26 mouse cellular contexts compared by ENCODE assay signal in the genomic region with DNA sequence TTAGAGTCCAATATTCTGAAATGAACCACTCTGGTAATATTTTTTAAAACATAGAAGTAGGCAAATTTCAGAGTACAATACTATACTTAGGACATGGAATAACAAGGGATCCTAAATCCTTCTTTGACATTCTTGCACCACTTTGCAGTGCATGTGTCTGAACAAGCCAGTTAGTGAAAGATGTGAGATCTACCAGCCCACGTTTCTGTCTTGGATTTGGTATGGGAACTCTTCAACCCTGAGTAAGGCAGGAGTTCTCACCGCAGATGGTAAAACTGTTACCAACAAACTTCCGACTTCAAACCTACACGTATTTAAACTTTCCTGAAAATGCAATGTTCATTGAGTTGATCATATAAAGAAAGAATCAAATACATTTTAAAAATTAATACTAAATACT.
"Had no signal": no experiment of that assay in that cellular context is flagged by ENCODE, and none has a peak within 500 bp of the region (broad histone marks: within the 10 kb centered on the region; RNA-seq: fewer than 3 reads in every experiment).

No protein-coding gene starts in this region.

- H3K4me3 ChIP-seq: gastrocnemius, adult 2 months; heart, embryonic 10.5 days; heart, embryonic 12.5 days; hindbrain, embryonic 10.5 days; hindbrain, embryonic 12.5 days; intestine, embryonic 15.5 days; layer of hippocampus, adult 2 months; left cerebral cortex, adult 2 months; limb, embryonic 10.5 days; limb, embryonic 12.5 days; liver, embryonic 13.5 days had no signal

- H3K27me3 ChIP-seq: heart, embryonic 12.5 days; hindbrain, embryonic 12.5 days; intestine, embryonic 15.5 days; limb, embryonic 12.5 days; liver, embryonic 13.5 days had no signal

- H3K4me1 ChIP-seq: heart, embryonic 10.5 days; heart, embryonic 12.5 days; hindbrain, embryonic 10.5 days; hindbrain, embryonic 12.5 days; intestine, embryonic 15.5 days; limb, embryonic 10.5 days; limb, embryonic 12.5 days; liver, embryonic 13.5 days had no signal

- H3K27ac ChIP-seq: gastrocnemius, adult 2 months; heart, embryonic 10.5 days; hindbrain, embryonic 10.5 days; hindbrain, embryonic 12.5 days; hindbrain, embryonic 14.5 days; intestine, embryonic 15.5 days; limb, embryonic 10.5 days; limb, embryonic 12.5 days; liver, embryonic 13.5 days had no signal

- DNase-seq: gastrocnemius, adult 2 months; gastrocnemius, postnatal 10 days; gastrocnemius, postnatal 25 days; heart, adult 18-20 months; heart, postnatal 10 days; heart, postnatal 4 days; kidney, adult 18-20 months; kidney, adult 8-10 months; kidney, postnatal 10 days; kidney, postnatal 25 days; kidney, postnatal 4 days; liver; liver, embryonic 13.5 days had no signal

- H3K36me3 ChIP-seq: heart, embryonic 10.5 days; heart, embryonic 12.5 days; hindbrain, embryonic 10.5 days; hindbrain, embryonic 12.5 days; intestine, embryonic 15.5 days; limb, embryonic 10.5 days; limb, embryonic 12.5 days; liver, embryonic 13.5 days had no signal

- H3K9ac ChIP-seq: heart, embryonic 12.5 days; hindbrain, embryonic 12.5 days; hindbrain, embryonic 14.5 days; intestine, embryonic 15.5 days; limb, embryonic 12.5 days; liver, embryonic 13.5 days had no signal

- ATAC-seq: inflammation-experienced regulatory T-cells, adult 6 months; intestine, embryonic 15.5 days; intestine, postnatal 0 days had no signal

- H3K4me2 ChIP-seq: heart, embryonic 12.5 days; hindbrain, embryonic 12.5 days; hindbrain, embryonic 14.5 days; intestine, embryonic 15.5 days; limb, embryonic 12.5 days; liver, embryonic 11.5 days; liver, embryonic 13.5 days had no signal

- H3K9me3 ChIP-seq: heart, embryonic 10.5 days; heart, embryonic 12.5 days; hindbrain, embryonic 10.5 days; hindbrain, embryonic 12.5 days; intestine, embryonic 15.5 days; limb, embryonic 10.5 days; limb, embryonic 12.5 days; liver, embryonic 13.5 days had no signal
